Mouse (Mus musculus) spleen, postnatal 4 days (tissue): ENCODE measurements around the gene Ift22.

Experiments
- DNase-seq, 2 experiments: peaks; one replicate each; pipeline ENCODE4 v3.0.0; 2022; ENCODE audit warnings: low spot score in 2 of 2

Gene Ift22

GRCm38 (mm10) chr5:136907991-136908857, at the start of gene Ift22:
Gene Ift22 (plus strand): TSS chr5:136908150.
- peak; percentile 73 to 87 for DNase-seq

- no peak for DNase-seq
Measured at GRCm38 (mm10) chr5:136861191-136861940, 46.6 kb upstream of the Ift22 start.

- no peak for DNase-seq
Measured at GRCm38 (mm10) chr5:136862806-136863205, 45.1 kb upstream of the Ift22 start.

- no peak for DNase-seq
Measured at GRCm38 (mm10) chr5:136863276-136863675, 44.7 kb upstream of the Ift22 start.

- peak; percentile 68 to 83 for DNase-seq
Measured at GRCm38 (mm10) chr5:136863961-136864674, 43.8 kb upstream of the Ift22 start.

- DNase-seq: no peak
Measured at GRCm38 (mm10) chr5:136867706-136868105, 40.2 kb upstream of the Ift22 start.

- no peak for DNase-seq
Measured at GRCm38 (mm10) chr5:136869451-136870114, 38.4 kb upstream of the Ift22 start.

GRCm38 (mm10) chr5:136872417-136872816, 35.5 kb upstream of the Ift22 start:
- no peak for DNase-seq

- DNase-seq: no peak
Measured at GRCm38 (mm10) chr5:136874271-136874670, 33.7 kb upstream of the Ift22 start.

GRCm38 (mm10) chr5:136880101-136880500, 27.8 kb upstream of the Ift22 start:
- peak in 1 of 2 experiments; percentile 49 for DNase-seq

- peak; percentile 69 to 92 for DNase-seq
Measured at GRCm38 (mm10) chr5:136881380-136882009, 26.5 kb upstream of the Ift22 start.

GRCm38 (mm10) chr5:136882055-136882787, 25.7 kb upstream of the Ift22 start:
- DNase-seq: no peak

GRCm38 (mm10) chr5:136882788-136883439, 25.0 kb upstream of the Ift22 start, which contains the start of gene Col26a1:
Gene Col26a1 (minus strand): TSS chr5:136883209.
- DNase-seq: no peak

- no peak for DNase-seq
Measured at GRCm38 (mm10) chr5:136886957-136887356, 21.0 kb upstream of the Ift22 start.

GRCm38 (mm10) chr5:136888539-136889355, 19.2 kb upstream of the Ift22 start:
- no peak for DNase-seq

- DNase-seq: no peak
Measured at GRCm38 (mm10) chr5:136894840-136895528, 13.0 kb upstream of the Ift22 start.

- DNase-seq: no peak
Measured at GRCm38 (mm10) chr5:136895529-136895963, 12.4 kb upstream of the Ift22 start.

GRCm38 (mm10) chr5:136904621-136905020, 3.3 kb upstream of the Ift22 start:
- DNase-seq: no peak
